Mouse (Mus musculus) mammary gland, adult 2 months (tissue): ENCODE results near the gene Tarbp1. TPM values are rescaled to one million over a fixed set of nuclear protein-coding genes. Genes with fewer than 3 reads are reported as not detected.

Experiments
- polyA plus RNA-seq: library from polyadenylated mRNA; depleted of rRNA; stranded (reverse); fragments of >200 nt; gene quantifications from 2 replicates; pipeline ENCODE4 v1.2.3, GENCODE M21; 2012; ENCODE audit warnings: low replicate concordance; rRNA removed

Gene Tarbp1
- polyA plus RNA-seq, result 4.6 and 4.7 TPM in 2 replicates

GRCm38 (mm10) chr8:126474299-126475187 is at the start of gene Tarbp1:
TSS of gene Tarbp1 (minus strand) at chr8:126475065.

DNA sequence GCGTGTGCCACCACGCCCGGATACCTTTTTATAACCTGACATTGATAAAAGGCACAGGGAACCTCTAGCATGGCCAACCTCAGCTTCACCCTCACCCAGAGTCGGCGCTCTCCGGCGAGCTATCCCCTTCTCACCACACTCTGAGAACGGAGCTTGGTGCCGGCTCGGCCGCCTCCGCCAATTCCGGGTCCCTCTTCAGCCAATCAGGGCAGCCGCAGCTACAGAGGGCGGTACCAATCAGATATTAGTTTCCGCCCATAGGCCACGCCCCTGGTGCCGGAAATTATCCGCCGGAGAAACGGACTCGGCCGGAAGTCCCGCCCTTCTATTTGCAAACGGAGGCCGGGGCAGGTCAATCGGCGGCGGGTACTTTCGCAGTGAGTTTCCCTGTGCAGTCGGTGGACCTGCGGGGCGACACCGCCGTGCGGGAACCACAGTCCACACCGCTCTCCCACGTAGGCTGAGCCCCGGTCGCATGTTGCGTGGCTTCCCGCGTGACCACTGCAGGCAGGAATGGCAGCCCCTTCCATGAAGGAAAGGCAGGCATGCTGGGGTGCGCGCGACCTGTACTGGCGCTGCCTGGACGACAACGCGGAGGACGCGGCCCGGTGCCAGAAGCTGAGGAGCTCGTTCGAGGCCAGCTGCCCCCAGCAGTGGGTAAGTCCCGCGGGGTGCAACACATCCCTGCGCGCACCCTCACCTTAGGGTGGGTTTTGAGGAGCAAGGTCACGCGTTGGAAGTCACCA is 52.5 kb downstream of the Tarbp1 start, which contains the start of gene Coa6:
TSS of gene Coa6 (plus strand) at position 342 of the 746 bp plus-strand sequence.

Other genes with a start within 250 kb of the Tarbp1 start
- 2.1 and 2.7 TPM in 2 replicates for gene Slc35f3, start 176.5 kb downstream of the Tarbp1 start, polyA plus RNA-seq
- gene Coa6, start 52.5 kb downstream of the Tarbp1 start, polyA plus RNA-seq, result 28.7 and 74.8 TPM in 2 replicates
- gene Irf2bp2, start 118.9 kb upstream of the Tarbp1 start, polyA plus RNA-seq, result 37.8 and 107 TPM in 2 replicates